Mouse (Mus musculus) kidney, embryonic 15.5 days (tissue): ENCODE data around the gene Fam129b. TPM values are rescaled to one million over a fixed set of nuclear protein-coding genes. Genes with fewer than 3 reads are reported as not detected.

ENCODE experiments used
- ATAC-seq: fragments of 200-750 bp; cut with Nextera tagmentation; replicated peaks from 2 replicates; pipeline ENCODE4 v1.8.0; 2017; ENCODE audit warnings: moderate TSS enrichment; ENCODE audit not compliant: low FRiP score
- H3K27ac ChIP-seq: fragments of 300-500 bp; sonication (generic); 2 replicates; pipeline ENCODE4 v1.5.1; 2015; ENCODE audit warnings: mild to moderate bottlenecking, inconsistent platforms
- H3K27me3 ChIP-seq: fragments of 300-500 bp; sonication (generic); 2 replicates; pipeline ENCODE4 v1.6.1; 2015; ENCODE audit warnings: inconsistent platforms
- H3K36me3 ChIP-seq: fragments of 300-500 bp; sonication (generic); 2 replicates; pipeline ENCODE4 v1.6.1; 2015; ENCODE audit warnings: inconsistent platforms
- H3K4me1 ChIP-seq: fragments of 300-500 bp; sonication (generic); 2 replicates; pipeline ENCODE4 v1.6.1; 2015; ENCODE audit warnings: inconsistent platforms
- H3K4me2 ChIP-seq: fragments of 300-500 bp; sonication (generic); 2 replicates; pipeline ENCODE4 v1.6.1; 2015; ENCODE audit warnings: moderate library complexity, mild to moderate bottlenecking, inconsistent platforms
- H3K4me3 ChIP-seq: fragments of 300-500 bp; sonication (generic); replicated peaks from 2 replicates; pipeline ENCODE4 v1.5.1; 2015; ENCODE audit warnings: mild to moderate bottlenecking, inconsistent platforms
- H3K9ac ChIP-seq: fragments of 300-500 bp; sonication (generic); 2 replicates; pipeline ENCODE4 v1.6.1; 2015; ENCODE audit warnings: mild to moderate bottlenecking, inconsistent platforms
- H3K9me3 ChIP-seq: fragments of 300-500 bp; sonication (generic); replicated peaks from 2 replicates; pipeline ENCODE4 v1.6.1; 2016; ENCODE audit warnings: inconsistent platforms
- WGBS: fragments of 180-500 bp; shearing (Covaris S2); methylation state at CpG from one replicate; pipeline ENCODE4 v1.1.7; 2015; ENCODE audit warnings: mixed read lengths; 5-methylcytosine and 5-hydroxymethylcytosine counted together
- polyA plus RNA-seq: library from polyadenylated mRNA; unstranded; fragments of >200 nt; fragmentation: Nextera tagmentation; extraction: Ambion mirVana; gene quantifications from 2 replicates; pipeline ENCODE4 v1.2.1, GENCODE M21; 2015

The Fam129b gene
- polyA plus RNA-seq, 1 experiment from 2014 or later: 47.7 TPM

DNA sequence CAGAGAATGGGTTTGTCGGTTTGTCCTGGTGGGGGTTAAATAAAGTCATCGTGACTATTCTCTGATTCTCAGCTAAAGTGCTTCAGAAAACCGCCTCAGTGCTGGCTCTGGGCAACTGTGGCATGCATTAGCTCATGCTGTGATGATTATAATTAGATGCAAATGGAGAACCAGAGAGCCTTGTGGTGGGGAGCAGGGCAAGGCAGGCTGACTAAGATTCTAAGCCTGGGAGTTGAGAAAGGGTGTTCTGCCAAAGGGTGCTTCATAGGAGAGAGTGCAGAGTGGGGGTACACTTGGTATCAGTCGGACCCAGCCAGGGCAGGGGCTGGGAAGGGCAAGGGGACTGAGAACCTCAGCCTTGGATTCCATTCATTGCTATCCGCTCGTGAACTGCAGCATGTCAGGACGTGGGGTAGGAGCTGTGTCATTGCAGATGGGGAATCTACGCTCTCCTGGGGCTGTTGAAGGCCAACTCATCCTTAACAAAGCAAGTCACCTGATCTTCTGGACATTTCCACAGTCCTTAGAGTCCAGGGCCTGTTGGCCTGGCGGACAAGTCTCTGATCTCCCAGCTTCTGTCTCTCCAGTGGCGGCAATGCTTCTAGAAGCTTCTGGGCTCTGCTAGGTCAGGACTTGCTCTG, 20.7 kb downstream of the Fam129b start:
- peak overlapping the region; percentile 94 for H3K27ac ChIP-seq
- no peak for ATAC-seq
- H3K27me3 ChIP-seq: no peaks in the 10 kb centered on the region
- H3K36me3 ChIP-seq: peaks cover 9% of the 10 kb centered on the region; the same call in 1 of the 2 replicates
- H3K9ac ChIP-seq: no peak overlapping the region
- no peak overlapping the region for H3K4me3 ChIP-seq
- no peaks in the 10 kb centered on the region for H3K9me3 ChIP-seq
- WGBS: 59% methylated on average over 10 of the region's 10 CpGs
- H3K4me1 ChIP-seq: peaks cover 63% of the 10 kb centered on the region
- no peak overlapping the region for H3K4me2 ChIP-seq

- Histone ChIP-seq H3K4me3 (no peak overlapping the region), H3K4me1 (peaks cover 58% of the 10 kb centered on the region), H3K4me2 (no peak overlapping the region), H3K27me3 (no peaks in the 10 kb centered on the region), H3K36me3 (peaks cover 3% of the 10 kb centered on the region; the same call in 1 of the 2 replicates), H3K9me3 (no peaks in the 10 kb centered on the region), H3K9ac (no peak overlapping the region), H3K27ac (peak overlapping the region; percentile 46)
- no peak for ATAC-seq
- WGBS: 71% methylated on average over 7 of the region's 7 CpGs
Observed at GRCm38 (mm10) chr2:32898983-32899382, 23.1 kb downstream of the Fam129b start.

GRCm38 (mm10) chr2:32902126-32902525, 26.2 kb downstream of the Fam129b start:
- H3K9me3 ChIP-seq: no peaks in the 10 kb centered on the region
- no peak overlapping the region for H3K9ac ChIP-seq
- peaks cover 50% of the 10 kb centered on the region for H3K4me1 ChIP-seq
- no peak overlapping the region for H3K4me3 ChIP-seq
- no peak overlapping the region for H3K27ac ChIP-seq
- no peak overlapping the region for H3K4me2 ChIP-seq
- H3K27me3 ChIP-seq: no peaks in the 10 kb centered on the region
- H3K36me3 ChIP-seq: peaks cover 8% of the 10 kb centered on the region; the same call in 1 of the 2 replicates
- ATAC-seq: no peak
- WGBS: 83% methylated on average over 9 of the region's 9 CpGs

DNA sequence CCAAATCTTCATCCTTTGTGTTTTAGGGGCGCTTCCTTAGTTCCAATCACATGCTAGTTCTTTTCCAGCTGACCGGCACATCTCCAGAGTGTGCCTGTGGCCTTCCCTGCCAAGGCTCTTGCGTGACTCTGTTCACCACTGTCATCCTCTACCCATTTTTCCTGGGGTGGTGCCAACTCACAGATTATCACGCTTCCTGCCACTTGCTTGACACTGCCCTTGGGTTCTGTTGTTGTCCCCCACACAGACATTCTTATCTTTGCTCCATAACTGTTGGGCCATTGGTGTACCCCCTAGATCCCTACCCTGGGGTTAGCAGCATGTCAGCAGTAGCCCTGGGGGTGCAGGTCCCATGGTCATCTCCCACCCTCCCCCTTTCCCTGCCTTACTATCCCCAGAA, 27.6 kb downstream of the Fam129b start:
- no peak for ATAC-seq
- H3K4me2 ChIP-seq: no peak overlapping the region
- H3K27ac ChIP-seq: no peak overlapping the region
- no peak overlapping the region for H3K4me3 ChIP-seq
- H3K4me1 ChIP-seq: peaks cover 51% of the 10 kb centered on the region
- H3K9me3 ChIP-seq: no peaks in the 10 kb centered on the region
- no peaks in the 10 kb centered on the region for H3K27me3 ChIP-seq
- WGBS: 90% methylated on average over 4 of the region's 4 CpGs
- H3K9ac ChIP-seq: no peak overlapping the region
- H3K36me3 ChIP-seq: peaks cover 8% of the 10 kb centered on the region; the same call in 1 of the 2 replicates

- Histone ChIP-seq H3K9me3 (no peaks in the 10 kb centered on the region), H3K9ac (no peak overlapping the region), H3K36me3 (peaks cover 8% of the 10 kb centered on the region), H3K4me2 (no peak overlapping the region), H3K4me3 (no peak overlapping the region), H3K4me1 (peaks cover 50% of the 10 kb centered on the region), H3K27me3 (no peaks in the 10 kb centered on the region), H3K27ac (no peak overlapping the region)
- no peak for ATAC-seq
- WGBS: 92% methylated on average over 5 of the region's 5 CpGs
Observed at GRCm38 (mm10) chr2:32904637-32905036, 28.7 kb downstream of the Fam129b start.

GRCm38 (mm10) chr2:32905297-32905696, 29.4 kb downstream of the Fam129b start:
- ATAC-seq: no peak
- Histone ChIP-seq H3K36me3 (peaks cover 12% of the 10 kb centered on the region), H3K27ac (0 out of 2 replicates have a peak overlapping the region, but pooled peaks have one; percentile 4), H3K4me3 (no peak overlapping the region), H3K9ac (no peak overlapping the region), H3K4me1 (peaks cover 45% of the 10 kb centered on the region), H3K4me2 (no peak overlapping the region), H3K9me3 (no peaks in the 10 kb centered on the region), H3K27me3 (no peaks in the 10 kb centered on the region)
- 88% methylated on average over 8 of the region's 8 CpGs for WGBS

DNA sequence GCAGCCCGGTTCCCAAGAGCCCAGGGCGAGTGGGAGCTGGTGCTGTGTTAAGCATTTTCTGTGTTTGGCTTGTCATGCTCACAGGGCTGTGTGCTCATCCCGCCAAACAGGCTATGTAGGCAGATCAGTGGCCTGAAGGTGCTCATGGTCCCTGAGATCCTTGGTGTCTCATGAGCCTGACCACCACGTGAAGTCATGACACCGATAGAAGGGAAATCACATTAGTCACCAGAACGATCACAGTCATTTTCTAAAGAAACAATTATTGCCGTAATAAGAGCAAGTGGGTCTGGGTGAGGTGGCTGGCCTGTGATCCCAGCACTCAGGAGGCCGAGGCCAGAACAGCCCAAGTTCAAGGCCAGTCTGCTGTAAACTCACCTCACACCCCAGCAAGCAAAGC, 31.5 kb downstream of the Fam129b start:
- Histone ChIP-seq H3K36me3 (peaks cover 30% of the 10 kb centered on the region), H3K4me1 (peaks cover 45% of the 10 kb centered on the region), H3K9ac (no peak overlapping the region), H3K4me3 (no peak overlapping the region), H3K27me3 (no peaks in the 10 kb centered on the region), H3K9me3 (no peaks in the 10 kb centered on the region), H3K4me2 (no peak overlapping the region), H3K27ac (peak overlapping the region; percentile 86)
- 43% methylated on average over 8 of the region's 8 CpGs for WGBS
- ATAC-seq: no peak

DNA sequence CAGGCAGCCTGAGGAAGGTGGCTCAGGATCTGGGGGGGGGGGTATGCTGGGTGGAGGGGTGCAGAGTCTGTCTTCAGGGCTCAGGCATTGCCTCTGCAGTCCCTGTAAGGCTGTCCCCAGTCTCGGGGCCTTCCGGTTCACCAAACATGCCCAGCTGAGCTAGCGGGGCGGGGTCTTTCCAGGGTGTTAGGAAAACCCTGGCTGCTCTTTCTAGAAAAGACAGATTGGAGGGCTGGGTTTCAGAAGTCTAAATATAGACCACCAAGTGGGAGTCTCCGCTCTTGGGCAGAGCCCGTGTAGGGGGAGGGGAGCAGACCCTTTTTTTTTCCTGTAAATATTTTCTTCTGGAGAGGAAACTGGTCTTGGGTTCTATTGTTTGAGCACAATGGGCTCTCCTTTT, 32.4 kb downstream of the Fam129b start:
- 9% methylated on average over 6 of the region's 6 CpGs for WGBS

DNA sequence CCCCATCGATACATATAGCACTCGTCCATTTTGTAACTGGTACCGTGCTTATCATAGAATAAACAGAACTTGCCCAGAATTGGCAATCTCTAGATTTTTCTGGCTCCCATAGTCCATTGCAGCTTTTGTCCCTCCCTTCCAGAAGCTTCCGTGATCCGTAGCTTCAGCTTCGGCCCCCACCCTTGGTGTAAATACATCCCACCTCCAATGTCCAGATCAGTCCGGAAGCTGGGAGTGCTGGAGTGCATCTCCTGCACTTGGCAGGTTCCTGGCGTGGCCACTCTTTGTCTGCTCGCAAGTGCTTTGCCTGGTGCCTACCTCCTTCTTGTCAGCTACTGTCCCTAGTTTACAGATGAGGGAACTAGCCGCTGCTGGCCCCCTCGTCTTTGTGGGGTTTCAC, 32.9 kb downstream of the Fam129b start:
- Histone ChIP-seq H3K9me3 (no peaks in the 10 kb centered on the region), H3K4me2 (peak overlapping the region; percentile 29), H3K27ac (peak overlapping the region; percentile 86), H3K9ac (no peak overlapping the region), H3K4me1 (peaks cover 51% of the 10 kb centered on the region), H3K36me3 (peaks cover 30% of the 10 kb centered on the region), H3K4me3 (no peak overlapping the region), H3K27me3 (no peaks in the 10 kb centered on the region)
- ATAC-seq: no peak
- WGBS: 44% methylated on average over 11 of the region's 11 CpGs

More for the DNA sequence above, 32.4 kb downstream of the Fam129b start:
- peak overlapping the region; percentile 29 for H3K4me2 ChIP-seq
- no peaks in the 10 kb centered on the region for H3K9me3 ChIP-seq
- peak; percentile 69 for ATAC-seq
- peaks cover 46% of the 10 kb centered on the region for H3K4me1 ChIP-seq
- H3K27ac ChIP-seq: peak overlapping the region; percentile 86
- no peaks in the 10 kb centered on the region for H3K27me3 ChIP-seq
- H3K9ac ChIP-seq: no peak overlapping the region
- H3K36me3 ChIP-seq: peaks cover 30% of the 10 kb centered on the region
- no peak overlapping the region for H3K4me3 ChIP-seq

GRCm38 (mm10) chr2:32911639-32912182, 35.8 kb downstream of the Fam129b start:
- H3K4me1 ChIP-seq: peaks cover 51% of the 10 kb centered on the region
- no peak overlapping the region for H3K9ac ChIP-seq
- WGBS: 82% methylated on average over 7 of the region's 7 CpGs
- no peaks in the 10 kb centered on the region for H3K27me3 ChIP-seq
- H3K4me2 ChIP-seq: no peak overlapping the region
- H3K4me3 ChIP-seq: no peak overlapping the region
- H3K36me3 ChIP-seq: peaks cover 34% of the 10 kb centered on the region
- no peaks in the 10 kb centered on the region for H3K9me3 ChIP-seq
- H3K27ac ChIP-seq: no peak overlapping the region
- ATAC-seq: no peak

GRCm38 (mm10) chr2:32912210-32912804, 36.4 kb downstream of the Fam129b start:
- ATAC-seq: no peak
- Histone ChIP-seq H3K9me3 (no peaks in the 10 kb centered on the region), H3K27me3 (no peaks in the 10 kb centered on the region), H3K36me3 (peaks cover 38% of the 10 kb centered on the region), H3K4me3 (no peak overlapping the region), H3K4me1 (peaks cover 45% of the 10 kb centered on the region), H3K27ac (no peak overlapping the region), H3K9ac (no peak overlapping the region), H3K4me2 (no peak overlapping the region)
- 30% methylated on average over 19 of the region's 19 CpGs for WGBS

- Histone ChIP-seq H3K9ac (peak overlapping the region; percentile 35), H3K4me1 (peaks cover 28% of the 10 kb centered on the region), H3K9me3 (no peaks in the 10 kb centered on the region), H3K27me3 (no peaks in the 10 kb centered on the region), H3K4me3 (no peak overlapping the region), H3K27ac (peak overlapping the region; percentile 90), H3K36me3 (peaks cover 53% of the 10 kb centered on the region), H3K4me2 (no peak overlapping the region)
- 62% methylated on average over 5 of the region's 5 CpGs for WGBS
- ATAC-seq: peak; percentile 1; the same call in 1 of the 2 replicates
Observed at GRCm38 (mm10) chr2:32914362-32914761, 38.4 kb downstream of the Fam129b start.
